Mouse (Mus musculus): ENCODE data around the gene Galnt18. TPM values are rescaled to one million over a fixed set of nuclear protein-coding genes. Genes with fewer than 3 reads are reported as not detected.

Galnt18 gene
- polyA plus RNA-seq, 1 experiment from 2014 or later = 13.4 TPM

GRCm38 (mm10) chr7:111772398-111772797 is 7.4 kb downstream of the Galnt18 start:
- DNase-seq (ENCODE audit: low spot score) = no peak

- no peak for DNase-seq (ENCODE audit: low spot score)
These were observed 8.5 kb downstream of the Galnt18 start for GRCm38 (mm10) chr7:111771251-111771801.

GRCm38 (mm10) chr7:111770585-111770984 is 9.2 kb downstream of the Galnt18 start:
- no peak for DNase-seq (ENCODE audit: low spot score)

GRCm38 (mm10) chr7:111766145-111766767 is 13.5 kb downstream of the Galnt18 start:
- DNase-seq (ENCODE audit: low spot score) = no peak

GRCm38 (mm10) chr7:111762754-111763153 is 17.0 kb downstream of the Galnt18 start:
- no peak for DNase-seq (ENCODE audit: low spot score)

- no peak for DNase-seq (ENCODE audit: low spot score)
These were observed 31.2 kb downstream of the Galnt18 start for GRCm38 (mm10) chr7:111748571-111749071.

GRCm38 (mm10) chr7:111744770-111745169 is 35.0 kb downstream of the Galnt18 start:
- DNase-seq (ENCODE audit: low spot score) = no peak

- DNase-seq (ENCODE audit: low spot score) = no peak
These were observed 38.2 kb downstream of the Galnt18 start for GRCm38 (mm10) chr7:111741595-111741994.

- DNase-seq (ENCODE audit: low spot score) = no peak
These were observed 39.7 kb downstream of the Galnt18 start for GRCm38 (mm10) chr7:111740091-111740490.

- DNase-seq (ENCODE audit: low spot score) = no peak
These were observed 40.4 kb downstream of the Galnt18 start for GRCm38 (mm10) chr7:111739371-111739765.

- no peak for DNase-seq (ENCODE audit: low spot score)
These were observed 41.1 kb downstream of the Galnt18 start for GRCm38 (mm10) chr7:111738456-111739370.

- DNase-seq (ENCODE audit: low spot score) = no peak
These were observed 42.4 kb downstream of the Galnt18 start for GRCm38 (mm10) chr7:111737426-111737825.

- no peak for DNase-seq (ENCODE audit: low spot score)
These were observed 43.4 kb downstream of the Galnt18 start for GRCm38 (mm10) chr7:111736365-111736764.

- DNase-seq (ENCODE audit: low spot score) = no peak
These were observed 49.2 kb downstream of the Galnt18 start for GRCm38 (mm10) chr7:111730346-111731269.

GRCm38 (mm10) chr7:111726928-111727327 is 52.8 kb downstream of the Galnt18 start:
- no peak for DNase-seq (ENCODE audit: low spot score)

- no peak for DNase-seq (ENCODE audit: low spot score)
These were observed 55.0 kb downstream of the Galnt18 start for GRCm38 (mm10) chr7:111724730-111725129.

- DNase-seq (ENCODE audit: low spot score) = no peak
These were observed 55.8 kb downstream of the Galnt18 start for GRCm38 (mm10) chr7:111724004-111724403.

GRCm38 (mm10) chr7:111721308-111721698 is 58.5 kb downstream of the Galnt18 start:
- DNase-seq (ENCODE audit: low spot score) = no peak

GRCm38 (mm10) chr7:111720511-111721307 is 59.1 kb downstream of the Galnt18 start:
- no peak for DNase-seq (ENCODE audit: low spot score)

- DNase-seq (ENCODE audit: low spot score) = no peak
These were observed 60.9 kb downstream of the Galnt18 start for GRCm38 (mm10) chr7:111718900-111719299.

All from thymus, postnatal 0 days (tissue).